Mouse (Mus musculus): Measurements from ENCODE around the gene Nol9. TPM values are rescaled to one million over a fixed set of nuclear protein-coding genes. Genes with fewer than 3 reads are reported as not detected.

Gene Nol9
- polyA plus RNA-seq (2012; rRNA removed) (9.8 and 11.1 TPM in 2 replicates), polyA plus RNA-seq (2014; fragmentation: Nextera tagmentation; extraction: Ambion mirVana) (11.5 and 16.3 TPM in 2 replicates)

GRCm38 (mm10) chr4:152038985-152039830, at the start of gene Nol9:
Nol9 (plus strand) TSS chr4:152039321.
- H3K4me2 ChIP-seq (ENCODE audit: low read depth) = peak within 1 kb of the TSS; percentile 75
- DNase-seq (ENCODE audit: low read depth in 3 of 3, low spot score in 3 of 3) (peak; percentile 73 to 81 (median 77)), ATAC-seq (ENCODE audit: insufficient read depth) (peak; percentile 86)
- no peak within 1 kb of the TSS for H3K27ac ChIP-seq
- peak within 1 kb of the TSS; percentile 67 for H3K9ac ChIP-seq (replicated peaks)
- peaks cover 31% of the 10 kb centered on the region for H3K36me3 ChIP-seq (replicated peaks; ENCODE audit: control insufficient read depth, insufficient read depth, low read depth)
- under 1% methylated on average over 81 of the region's 86 CpGs for WGBS (ENCODE audit: insufficient replicate concordance)
- peak; percentile 95 for TF ChIP-seq CTCF (IDR thresholded peaks at IDR 0.05; ENCODE audit: low read depth)
- peak; percentile 80 for TF ChIP-seq EP300 (IDR thresholded peaks at IDR 0.05; ENCODE audit: low read depth)
- peak within 1 kb of the TSS; percentile 83 to 93 for H3K4me3 ChIP-seq (ENCODE audit: insufficient read depth in 1 of 2, low read depth in 2 of 2, low read length in 2 of 2)
- no peaks in the 10 kb centered on the region for H3K27me3 ChIP-seq (ENCODE audit: control insufficient read depth, insufficient read depth, low read length)
- H3K9me3 ChIP-seq (ENCODE audit: control insufficient read depth, low read length) = no peaks in the 10 kb centered on the region
- peaks cover 2 to 6% of the 10 kb centered on the region in 2 experiments; a peak in 3 of 4 replicates for H3K4me1 ChIP-seq (replicated peaks; ENCODE audit: control insufficient read depth in 2 of 2, insufficient read depth in 2 of 2, low read length in 1 of 2)

GRCm38 (mm10) chr4:151992091-151992490, 47.0 kb upstream of the Nol9 start:
- H3K27ac ChIP-seq = no peak overlapping the region
- H3K4me2 ChIP-seq (ENCODE audit: low read depth) = no peak overlapping the region
- no peak overlapping the region for H3K9ac ChIP-seq (replicated peaks)
- H3K36me3 ChIP-seq (replicated peaks; ENCODE audit: control insufficient read depth, insufficient read depth, low read depth) = peaks cover 11% of the 10 kb centered on the region; the same call in 1 of the 2 replicates
- DNase-seq (ENCODE audit: low read depth in 3 of 3, low spot score in 3 of 3) (no peak), ATAC-seq (ENCODE audit: insufficient read depth) (no peak)
- H3K4me1 ChIP-seq (replicated peaks; ENCODE audit: control insufficient read depth in 2 of 2, insufficient read depth in 2 of 2, low read length in 1 of 2) = peaks cover 17 to 23% of the 10 kb centered on the region in 2 experiments
- H3K4me3 ChIP-seq (ENCODE audit: insufficient read depth in 1 of 2, low read depth in 2 of 2, low read length in 2 of 2) = no peak overlapping the region
- H3K9me3 ChIP-seq (ENCODE audit: control insufficient read depth, low read length) = no peaks in the 10 kb centered on the region
- TF ChIP-seq EP300 (IDR thresholded peaks at IDR 0.05; ENCODE audit: low read depth) (no peak), CTCF (IDR thresholded peaks at IDR 0.05; ENCODE audit: low read depth) (no peak)
- WGBS (ENCODE audit: insufficient replicate concordance) = 89% methylated on average over 9 of the region's 9 CpGs
- H3K27me3 ChIP-seq (ENCODE audit: control insufficient read depth, insufficient read depth, low read length) = peaks cover 14% of the 10 kb centered on the region

- H3K36me3 ChIP-seq (replicated peaks; ENCODE audit: control insufficient read depth, insufficient read depth, low read depth) = peaks cover 11% of the 10 kb centered on the region; the same call in 1 of the 2 replicates
Observed at GRCm38 (mm10) chr4:151993035-151993434, 46.1 kb upstream of the Nol9 start.

GRCm38 (mm10) chr4:151994228-151995171, 44.6 kb upstream of the Nol9 start:
- peak overlapping the region; percentile 99 for H3K4me2 ChIP-seq (ENCODE audit: low read depth)
- no peak for ATAC-seq (ENCODE audit: insufficient read depth)
- H3K27me3 ChIP-seq (ENCODE audit: control insufficient read depth, insufficient read depth, low read length) = peaks cover 14% of the 10 kb centered on the region
- no peaks in the 10 kb centered on the region for H3K9me3 ChIP-seq (ENCODE audit: control insufficient read depth, low read length)
- no peak for TF ChIP-seq CTCF (IDR thresholded peaks at IDR 0.05; ENCODE audit: low read depth)
- peak; percentile 64 for TF ChIP-seq EP300 (IDR thresholded peaks at IDR 0.05; ENCODE audit: low read depth)
- peak in 2 of 3 experiments; percentile 45 to 55 for DNase-seq (ENCODE audit: low read depth in 3 of 3, low spot score in 3 of 3)
- peaks cover 14 to 19% of the 10 kb centered on the region in 2 experiments for H3K4me1 ChIP-seq (replicated peaks; ENCODE audit: control insufficient read depth in 2 of 2, insufficient read depth in 2 of 2, low read length in 1 of 2)
- peak overlapping the region; percentile 76 to 81 for H3K4me3 ChIP-seq (ENCODE audit: insufficient read depth in 1 of 2, low read depth in 2 of 2, low read length in 2 of 2)
- H3K9ac ChIP-seq (replicated peaks) = peak overlapping the region; percentile 92
- no peak overlapping the region for H3K27ac ChIP-seq
- H3K36me3 ChIP-seq (replicated peaks; ENCODE audit: control insufficient read depth, insufficient read depth, low read depth) = peaks cover 11% of the 10 kb centered on the region; the same call in 1 of the 2 replicates
- WGBS (ENCODE audit: insufficient replicate concordance) = 3% methylated on average over 61 of the region's 61 CpGs

More at GRCm38 (mm10) chr4:151993035-151993434, 46.1 kb upstream of the Nol9 start:
- Histone ChIP-seq H3K27me3 (ENCODE audit: control insufficient read depth, insufficient read depth, low read length) (peaks cover 14% of the 10 kb centered on the region), H3K4me3 (ENCODE audit: insufficient read depth in 1 of 2, low read depth in 2 of 2, low read length in 2 of 2) (no peak overlapping the region), H3K4me1 (replicated peaks; ENCODE audit: control insufficient read depth in 2 of 2, insufficient read depth in 2 of 2, low read length in 1 of 2) (peaks cover 20 to 27% of the 10 kb centered on the region in 2 experiments), H3K27ac (no peak overlapping the region), H3K9ac (replicated peaks) (no peak overlapping the region), H3K4me2 (ENCODE audit: low read depth) (no peak overlapping the region), H3K9me3 (ENCODE audit: control insufficient read depth, low read length) (no peaks in the 10 kb centered on the region)
- no peak for ATAC-seq (ENCODE audit: insufficient read depth)
- TF ChIP-seq EP300 (IDR thresholded peaks at IDR 0.05; ENCODE audit: low read depth) (no peak), CTCF (IDR thresholded peaks at IDR 0.05; ENCODE audit: low read depth) (no peak)
- no peak for DNase-seq (ENCODE audit: low read depth in 3 of 3, low spot score in 3 of 3)
- WGBS (ENCODE audit: insufficient replicate concordance) = 80% methylated on average over 6 of the region's 6 CpGs
